Mouse (Mus musculus) heart, adult 2 months (tissue): ENCODE measurements at regions not wholly inside any gene's neighbourhood (a gene's known extent, or its start where the extent isn't known, plus 50 kb on each side); places are given as distances from the start of the nearest gene placed in this dataset.

Source experiments
- DNase-seq, 2 experiments: peaks; one replicate each; pipeline ENCODE4 v3.0.0; 2021
- H3K27ac ChIP-seq: fragments of 200-600 bp; 2 replicates; pipeline ENCODE4 v1.8.1; 2022
- H3K27me3 ChIP-seq: fragments of 200-500 bp; 2 replicates; pipeline ENCODE4 v1.6.1; 2012; ENCODE audit warnings: mild to moderate bottlenecking, low read length, inconsistent platforms, mixed read lengths; ENCODE audit not compliant: control insufficient read depth, insufficient read depth
- H3K36me3 ChIP-seq: fragments of 200-500 bp; 2 replicates; pipeline ENCODE4 v1.6.1; 2012; ENCODE audit warnings: low read length, inconsistent platforms; ENCODE audit not compliant: control insufficient read depth, insufficient read depth
- H3K4me1 ChIP-seq: fragments of 200-500 bp; 2 replicates; pipeline ENCODE4 v1.6.1; 2011; ENCODE audit warnings: low read length; ENCODE audit not compliant: control insufficient read depth, insufficient read depth
- H3K4me3 ChIP-seq: fragments of 200-600 bp; 2 replicates; pipeline ENCODE4 v1.8.1; 2022
- H3K79me2 ChIP-seq: fragments of 200-500 bp; replicated peaks from 2 replicates; pipeline ENCODE4 v1.6.1; 2012; ENCODE audit warnings: mild to moderate bottlenecking, inconsistent platforms, low read length, moderate library complexity, mixed read lengths; ENCODE audit not compliant: control insufficient read depth, insufficient read depth
- H3K9ac ChIP-seq: fragments of 200-500 bp; 2 replicates; pipeline ENCODE4 v1.6.1; 2012; ENCODE audit warnings: low read depth, mild to moderate bottlenecking, control low read depth, inconsistent platforms, low read length, mixed read lengths
- CTCF ChIP-seq: fragments of 200-600 bp; IDR thresholded peaks from 2 replicates; pipeline ENCODE4 v1.8.1; 2022; ENCODE audit warnings: antibody characterized with exemption, mild to moderate bottlenecking, moderate library complexity
- EP300 ChIP-seq: fragments of 200-500 bp; IDR thresholded peaks from 2 replicates; pipeline ENCODE4 v1.6.1; 2011; ENCODE audit warnings: low read depth, low read length, control low read depth; ENCODE audit not compliant: insufficient read depth
- POLR2A ChIP-seq: fragments of 200-500 bp; IDR thresholded peaks from 2 replicates; pipeline ENCODE4 v1.6.1; 2011; ENCODE audit warnings: mild to moderate bottlenecking, low read depth, low read length, control low read depth; ENCODE audit not compliant: insufficient read depth
- WGBS: fragments of 180-500 bp; shearing (Covaris S2); methylation state at CpG from one replicate; pipeline ENCODE4 v1.1.7; 2018; 5-methylcytosine and 5-hydroxymethylcytosine counted together
- intact Hi-C: fragments of 180-260 bp; cut with DNase I; formaldehyde crosslinking; loops from one replicate; pipeline ENCODE4 v1.15.1; 2025

- Histone ChIP-seq H3K36me3 (no peaks in the 10 kb centered on the region), H3K9ac (no peak overlapping the region), H3K79me2 (no peaks in the 10 kb centered on the region), H3K27ac (no peak overlapping the region), H3K4me3 (no peak overlapping the region), H3K27me3 (no peaks in the 10 kb centered on the region), H3K4me1 (no peaks in the 10 kb centered on the region)
- TF ChIP-seq EP300 (no peak), CTCF (no peak), POLR2A (no peak)
- WGBS, result 80% methylated on average over 1 of the region's 1 CpGs
- no peak for DNase-seq
- intact Hi-C loops, result no loop called here
Measured at GRCm38 (mm10) chr3:143155556-143155955, 273.8 kb upstream of the Pkn2 start.

GRCm38 (mm10) chr3:143147471-143147870, 265.7 kb upstream of the Pkn2 start:
- no peak overlapping the region for H3K9ac ChIP-seq
- no peaks in the 10 kb centered on the region for H3K27me3 ChIP-seq
- no peak for DNase-seq
- TF ChIP-seq EP300, result no peak
- no peaks in the 10 kb centered on the region for H3K4me1 ChIP-seq
- no peaks in the 10 kb centered on the region for H3K79me2 ChIP-seq
- H3K27ac ChIP-seq, result no peak overlapping the region
- H3K36me3 ChIP-seq, result no peaks in the 10 kb centered on the region
- intact Hi-C loops, result loop anchor here (5.0 kb wide), 1 partner anchor 1100 kb away; no protein-coding TSS in a partner anchor
- H3K4me3 ChIP-seq, result no peak overlapping the region
- 71% methylated on average over 8 of the region's 8 CpGs for WGBS

DNA sequence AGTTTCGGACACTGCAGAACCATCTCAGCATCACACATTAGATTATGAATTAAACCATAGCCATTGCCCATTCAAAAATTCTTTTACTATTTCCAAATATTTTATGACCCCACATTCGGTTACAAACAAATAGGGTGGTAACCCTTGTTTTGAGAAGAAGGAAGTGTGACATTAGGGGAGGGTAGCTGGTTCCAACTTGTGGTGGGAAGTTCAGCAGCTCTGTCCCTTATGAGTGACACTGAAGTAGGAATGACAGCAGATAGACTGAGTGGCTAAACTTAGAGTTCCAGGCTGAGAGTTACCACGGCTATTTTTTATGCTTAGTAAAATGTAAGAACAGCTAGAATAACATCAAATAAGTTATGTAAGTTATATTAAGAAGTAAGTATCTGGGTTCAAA, 257.1 kb upstream of the Pkn2 start:
- Histone ChIP-seq H3K36me3 (no peaks in the 10 kb centered on the region), H3K4me1 (no peaks in the 10 kb centered on the region), H3K79me2 (no peaks in the 10 kb centered on the region), H3K4me3 (no peak overlapping the region), H3K27me3 (no peaks in the 10 kb centered on the region), H3K9ac (no peak overlapping the region), H3K27ac (no peak overlapping the region)
- intact Hi-C loops, result no loop called here
- 68% methylated on average over 3 of the region's 3 CpGs for WGBS
- TF ChIP-seq CTCF (no peak), EP300 (no peak), POLR2A (no peak)
- DNase-seq, result no peak

DNA sequence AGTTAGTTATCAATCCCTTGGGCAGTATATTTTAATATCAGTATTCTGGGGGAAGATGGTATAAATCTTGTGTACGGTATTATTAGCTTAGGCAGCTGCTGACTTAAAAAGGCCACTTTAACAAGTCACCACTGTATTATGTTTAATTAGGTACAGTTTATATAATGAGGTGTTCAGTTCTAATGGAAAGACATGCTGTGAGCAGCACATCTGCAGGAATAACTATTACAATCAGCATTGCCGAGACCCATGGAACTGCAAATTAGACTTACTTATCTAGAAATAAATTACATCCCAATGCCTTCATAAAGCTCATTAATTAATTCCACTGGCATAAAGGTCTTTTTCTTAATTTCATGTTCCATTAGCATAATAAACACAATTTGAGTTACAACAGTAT, 252.7 kb upstream of the Pkn2 start:
- H3K27ac ChIP-seq, result no peak overlapping the region
- 87% methylated on average over 2 of the region's 2 CpGs for WGBS
- intact Hi-C loops, result no loop called here

GRCm38 (mm10) chr3:143107733-143108291, 226.0 kb upstream of the Pkn2 start:
- Histone ChIP-seq H3K4me1 (no peaks in the 10 kb centered on the region), H3K79me2 (no peaks in the 10 kb centered on the region), H3K36me3 (no peaks in the 10 kb centered on the region), H3K9ac (no peak overlapping the region), H3K4me3 (no peak overlapping the region), H3K27ac (no peak overlapping the region), H3K27me3 (no peaks in the 10 kb centered on the region)
- intact Hi-C loops, result no loop called here
- DNase-seq, result no peak
- TF ChIP-seq CTCF, result no peak
- no peak for TF ChIP-seq POLR2A
- no peak for TF ChIP-seq EP300
- WGBS, result 57% methylated on average over 13 of the region's 13 CpGs

More for the DNA sequence above, 252.7 kb upstream of the Pkn2 start:
- no peaks in the 10 kb centered on the region for H3K36me3 ChIP-seq
- H3K4me1 ChIP-seq, result no peaks in the 10 kb centered on the region
- H3K9ac ChIP-seq, result no peak overlapping the region
- DNase-seq, result no peak
- H3K27me3 ChIP-seq, result no peaks in the 10 kb centered on the region
- TF ChIP-seq EP300 (no peak), CTCF (no peak), POLR2A (no peak)
- no peaks in the 10 kb centered on the region for H3K79me2 ChIP-seq
- H3K4me3 ChIP-seq, result no peak overlapping the region

DNA sequence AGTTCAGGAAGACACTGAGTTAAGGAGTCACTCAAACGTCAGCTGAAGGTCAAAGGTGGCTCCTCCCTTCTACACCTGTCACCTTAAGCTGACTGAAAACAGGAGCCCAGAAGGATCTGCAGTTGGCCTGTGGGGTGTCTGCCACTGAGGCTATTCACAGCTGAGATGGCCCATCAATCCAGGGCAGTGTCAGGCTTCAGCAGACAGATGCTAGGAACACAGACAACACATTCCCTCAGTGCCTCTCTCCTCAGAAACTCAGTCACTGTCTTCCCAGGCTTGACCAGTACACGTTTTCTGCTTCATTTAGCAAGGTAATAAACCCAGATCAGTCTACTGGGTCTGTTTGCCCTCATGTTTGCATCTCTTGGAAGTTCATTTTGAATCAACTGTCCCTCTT, 222.9 kb upstream of the Pkn2 start:
- DNase-seq, result no peak
- H3K79me2 ChIP-seq, result no peaks in the 10 kb centered on the region
- H3K9ac ChIP-seq, result no peak overlapping the region
- H3K4me3 ChIP-seq, result no peak overlapping the region
- 56% methylated on average over 2 of the region's 2 CpGs for WGBS
- H3K4me1 ChIP-seq, result no peaks in the 10 kb centered on the region
- no peaks in the 10 kb centered on the region for H3K27me3 ChIP-seq
- TF ChIP-seq CTCF (no peak), POLR2A (no peak), EP300 (no peak)
- no peak overlapping the region for H3K27ac ChIP-seq
- no peaks in the 10 kb centered on the region for H3K36me3 ChIP-seq
- intact Hi-C loops, result no loop called here

- no peak for DNase-seq
- H3K4me1 ChIP-seq, result no peaks in the 10 kb centered on the region
Measured at GRCm38 (mm10) chr3:143103333-143103732, 221.5 kb upstream of the Pkn2 start.

More at GRCm38 (mm10) chr3:143103333-143103732, 221.5 kb upstream of the Pkn2 start:
- WGBS, result 28% methylated on average over 3 of the region's 3 CpGs
- Histone ChIP-seq H3K36me3 (no peaks in the 10 kb centered on the region), H3K27me3 (no peaks in the 10 kb centered on the region), H3K79me2 (no peaks in the 10 kb centered on the region), H3K27ac (no peak overlapping the region), H3K9ac (no peak overlapping the region), H3K4me3 (no peak overlapping the region)
- intact Hi-C loops, result no loop called here
- TF ChIP-seq POLR2A, result no peak
- no peak for TF ChIP-seq CTCF
